Mouse (Mus musculus) olfactory bulb, adult 2 months (tissue): ENCODE data around the gene Tnk1. TPM values are rescaled to one million over a fixed set of nuclear protein-coding genes. Genes with fewer than 3 reads are reported as not detected.

Experiments
- H3K27ac ChIP-seq: fragments of 200-500 bp; 2 replicates; pipeline ENCODE4 v1.5.1; 2012; ENCODE audit warnings: low read depth, low read length; ENCODE audit not compliant: insufficient read depth
- H3K4me1 ChIP-seq: fragments of 200-500 bp; 2 replicates; pipeline ENCODE4 v1.6.1; 2012; ENCODE audit warnings: low read length; ENCODE audit not compliant: control insufficient read depth, insufficient read depth
- H3K4me3 ChIP-seq: fragments of 200-500 bp; 2 replicates; pipeline ENCODE4 v1.5.1; 2012; ENCODE audit warnings: mild to moderate bottlenecking, low read depth, low read length, moderate library complexity; ENCODE audit not compliant: insufficient read depth
- CTCF ChIP-seq: fragments of 200-500 bp; IDR thresholded peaks from 2 replicates; pipeline ENCODE4 v1.5.1; 2012; ENCODE audit warnings: low read depth, mild to moderate bottlenecking, low read length, moderate library complexity; ENCODE audit not compliant: insufficient read depth
- POLR2A ChIP-seq: fragments of 200-500 bp; IDR thresholded peaks from 2 replicates; pipeline ENCODE4 v1.6.1; 2012; ENCODE audit warnings: mild to moderate bottlenecking, low read depth, low read length, moderate library complexity; ENCODE audit not compliant: insufficient read depth
- WGBS: fragments of 180-500 bp; shearing (Covaris S2); methylation state at CpG from one replicate; pipeline ENCODE4 v1.1.7; 2018; 5-methylcytosine and 5-hydroxymethylcytosine counted together
- polyA plus RNA-seq: library from polyadenylated mRNA; stranded (reverse); fragments of >200 nt; gene quantifications from 2 replicates; pipeline ENCODE4 v1.2.4, GENCODE M21; 2012; ENCODE audit warnings: low replicate concordance; ENCODE audit not compliant: missing spikeins, insufficient read depth, insufficient read length

Gene Tnk1
- polyA plus RNA-seq, 1 experiment, result not detected

GRCm38 (mm10) chr11:69836703-69837576, 21.6 kb downstream of the Tnk1 start:
- H3K4me1 ChIP-seq, result peaks cover 28% of the 10 kb centered on the region
- TF ChIP-seq CTCF, result no peak
- no peak for TF ChIP-seq POLR2A
- peak overlapping the region; percentile 89 for H3K4me3 ChIP-seq
- WGBS, result under 1% methylated on average over 52 of the region's 52 CpGs
- peak overlapping the region; percentile 80 for H3K27ac ChIP-seq

- peak overlapping the region; percentile 89 for H3K4me3 ChIP-seq
- H3K4me1 ChIP-seq, result peaks cover 28% of the 10 kb centered on the region
- WGBS, result 0% methylated on average over 4 of the region's 4 CpGs
- TF ChIP-seq CTCF, result no peak
- H3K27ac ChIP-seq, result no peak overlapping the region
Observed at GRCm38 (mm10) chr11:69835966-69836335, 22.6 kb downstream of the Tnk1 start.

GRCm38 (mm10) chr11:69835326-69835965, 23.1 kb downstream of the Tnk1 start:
- TF ChIP-seq POLR2A (no peak), CTCF (no peak)
- Histone ChIP-seq H3K4me1 (peaks cover 28% of the 10 kb centered on the region), H3K4me3 (peak overlapping the region; percentile 89), H3K27ac (no peak overlapping the region; the same call in 1 of the 2 replicates)
- WGBS, result 8% methylated on average over 9 of the region's 9 CpGs

- Histone ChIP-seq H3K4me3 (peak overlapping the region; percentile 29), H3K27ac (no peak overlapping the region), H3K4me1 (peaks cover 31% of the 10 kb centered on the region)
- no peak for TF ChIP-seq CTCF
- no peak for TF ChIP-seq POLR2A
- WGBS, result 10% methylated on average over 45 of the region's 48 CpGs
Observed at GRCm38 (mm10) chr11:69834001-69834549, 24.5 kb downstream of the Tnk1 start.

GRCm38 (mm10) chr11:69833554-69833953, 25.0 kb downstream of the Tnk1 start:
- no peak overlapping the region for H3K27ac ChIP-seq
- H3K4me3 ChIP-seq, result peak overlapping the region; percentile 29
- 61% methylated on average over 8 of the region's 8 CpGs for WGBS
- peaks cover 27% of the 10 kb centered on the region for H3K4me1 ChIP-seq
- TF ChIP-seq POLR2A (no peak), CTCF (no peak)

- TF ChIP-seq POLR2A, result no peak
- no peak for TF ChIP-seq CTCF
- 72% methylated on average over 5 of the region's 5 CpGs for WGBS
- H3K4me3 ChIP-seq, result no peak overlapping the region
- H3K4me1 ChIP-seq, result peaks cover 8% of the 10 kb centered on the region
- no peak overlapping the region for H3K27ac ChIP-seq
Observed at GRCm38 (mm10) chr11:69828832-69829231, 29.7 kb downstream of the Tnk1 start.

- Histone ChIP-seq H3K4me3 (no peak overlapping the region), H3K27ac (no peak overlapping the region), H3K4me1 (no peaks in the 10 kb centered on the region)
- WGBS, result 87% methylated on average over 2 of the region's 2 CpGs
- no peak for TF ChIP-seq POLR2A
- no peak for TF ChIP-seq CTCF
Observed at GRCm38 (mm10) chr11:69823456-69823855, 35.1 kb downstream of the Tnk1 start.

GRCm38 (mm10) chr11:69822080-69822479, 36.5 kb downstream of the Tnk1 start, which contains the start of gene Spem1:
TSS of gene Spem1 (minus strand) at chr11:69822180.
- 83% methylated on average over 3 of the region's 3 CpGs for WGBS
- TF ChIP-seq POLR2A (no peak), CTCF (no peak)
- no peak within 1 kb of the TSS for H3K27ac ChIP-seq
- H3K4me3 ChIP-seq, result no peak within 1 kb of the TSS
- H3K4me1 ChIP-seq, result no peaks in the 10 kb centered on the region

- H3K27ac ChIP-seq, result no peak overlapping the region
- H3K4me1 ChIP-seq, result no peaks in the 10 kb centered on the region
- H3K4me3 ChIP-seq, result no peak overlapping the region
- WGBS, result 93% methylated on average over 8 of the region's 8 CpGs
- TF ChIP-seq POLR2A (no peak), CTCF (no peak)
Observed at GRCm38 (mm10) chr11:69818871-69819270, 39.7 kb downstream of the Tnk1 start.
